Mouse (Mus musculus) brain, embryonic 18.5 days (tissue): ENCODE measurements at regions not wholly inside any gene's neighbourhood (a gene's known extent, or its start where the extent isn't known, plus 50 kb on each side); places are given as distances from the start of the nearest gene placed in this dataset.

Experiments
- DNase-seq: peaks from one replicate; pipeline ENCODE4 v3.0.0-alpha.2; 2012; ENCODE audit warnings: low read depth, low spot score

DNA sequence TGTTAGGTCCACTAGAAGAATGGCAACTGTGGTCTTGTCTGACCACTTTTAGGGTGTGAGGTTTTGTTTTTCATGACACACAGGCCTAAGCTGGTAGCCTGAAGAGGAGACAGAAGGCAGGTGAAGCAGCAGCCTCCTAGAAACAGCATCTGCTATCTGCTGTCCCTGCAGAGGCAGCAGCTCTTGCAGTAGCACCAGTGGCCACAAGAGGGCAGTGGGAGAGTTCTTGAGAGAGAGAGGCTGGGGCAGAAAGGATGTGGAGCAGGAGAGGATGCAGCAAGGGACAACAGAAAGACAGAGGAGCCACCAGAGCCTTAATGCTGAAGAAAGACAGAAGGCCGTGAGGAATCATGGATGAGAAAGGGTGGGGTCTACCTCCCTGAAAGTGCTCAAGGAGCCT lies 88.1 kb upstream of the Usp51 start:
- DNase-seq = no peak

DNA sequence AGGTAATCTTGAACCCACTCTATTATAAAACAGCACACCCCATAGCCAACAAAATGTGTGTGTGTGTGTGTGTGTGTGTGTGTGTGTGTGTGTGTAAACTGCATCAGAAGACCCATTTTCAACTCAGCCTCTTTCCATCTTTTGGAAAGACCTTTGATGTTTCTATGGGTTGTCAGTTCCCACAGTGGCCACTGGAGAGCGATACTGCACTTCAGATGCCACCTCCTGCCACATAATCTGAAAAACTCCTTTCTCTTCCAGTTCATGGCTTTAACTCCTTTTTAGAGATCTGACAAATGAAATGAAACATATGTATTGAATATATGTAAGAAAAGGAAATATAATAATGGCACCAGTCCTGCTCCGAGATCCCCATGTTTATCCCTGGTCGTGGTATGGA lies 79.3 kb upstream of the Usp51 start:
- no peak for DNase-seq

GRCm38 (mm10) chrX:152946201-152946600 lies 60.1 kb upstream of the Usp51 start:
- peak; percentile 6 for DNase-seq
